16 mouse cellular contexts compared by ENCODE assay signal in genomic region chr16:44486612-44487011, GRCm38 (mm10).
DNase-seq lines count a peak whose midpoint lies in the region; ATAC-seq and TF ChIP-seq lines count a peak whose summit lies in the region.
"Had no signal": no experiment of that assay in that cellular context is flagged by ENCODE, and none has a peak within 500 bp of the region (broad histone marks: within the 10 kb centered on the region; RNA-seq: fewer than 3 reads in every experiment).

No protein-coding gene starts in this region.

- no peak overlapping the region for H3K4me2 ChIP-seq in forebrain, embryonic 11.5 days (ENCODE audit: low read depth, low read length, severe bottlenecking)
- no peak overlapping the region for H3K4me2 ChIP-seq in hindbrain, postnatal 0 days (ENCODE audit: low read depth, low read length)
- no peak overlapping the region for H3K4me2 ChIP-seq in hindbrain, embryonic 11.5 days (replicated peaks; ENCODE audit: low read depth, low read length)
- H3K4me2 ChIP-seq: intestine, embryonic 15.5 days; kidney, embryonic 15.5 days; lung, embryonic 15.5 days had no signal

- DNase-seq in forebrain, embryonic 11.5 days (ENCODE audit: low spot score): peak; percentile 52
- no peak for DNase-seq in forebrain, embryonic 10.5 days (ENCODE audit: extremely low spot score, low spot score)
- no peak for DNase-seq in hindbrain, postnatal 0 days (ENCODE audit: low spot score)
- DNase-seq in hindbrain, embryonic 11.5 days (ENCODE audit: low spot score): no peak
- peak; percentile 30 for DNase-seq in 416B (ENCODE audit: low read depth)
- DNase-seq in cerebellum, adult 9-11 months: peak; percentile 12
- no peak for DNase-seq in embryo, embryonic 10 days (ENCODE audit: low spot score)
- DNase-seq in ovary, postnatal 36 days (ENCODE audit: low spot score): no peak
- DNase-seq: B cell, adult 2 months; liver; right cerebral cortex, postnatal 14 days had no signal

- H3K27me3 ChIP-seq in forebrain, embryonic 11.5 days (ENCODE audit: control insufficient read depth, insufficient read depth, low read length): no peaks in the 10 kb centered on the region
- H3K27me3 ChIP-seq in forebrain, embryonic 10.5 days (ENCODE audit: poor library complexity, severe bottlenecking): peaks cover 5% of the 10 kb centered on the region
- no peaks in the 10 kb centered on the region for H3K27me3 ChIP-seq in hindbrain, postnatal 0 days (ENCODE audit: insufficient read depth, low read length)
- H3K27me3 ChIP-seq in hindbrain, embryonic 11.5 days (ENCODE audit: control insufficient read depth, insufficient read depth, low read length): no peaks in the 10 kb centered on the region
- H3K27me3 ChIP-seq: intestine, embryonic 15.5 days; kidney, embryonic 15.5 days; lung, embryonic 15.5 days had no signal

- peaks cover 2% of the 10 kb centered on the region; the same call in 1 of the 2 replicates for H3K4me1 ChIP-seq in forebrain, embryonic 11.5 days (replicated peaks; ENCODE audit: control insufficient read depth, insufficient read depth, low read length)
- peaks cover 28% of the 10 kb centered on the region for H3K4me1 ChIP-seq in forebrain, embryonic 10.5 days
- H3K4me1 ChIP-seq in hindbrain, postnatal 0 days (ENCODE audit: insufficient read depth, low read length): 0 out of 2 replicates have a peak, but pooled peaks cover 8% of the 10 kb centered on the region
- no peaks in the 10 kb centered on the region for H3K4me1 ChIP-seq in hindbrain, embryonic 11.5 days (replicated peaks; ENCODE audit: control insufficient read depth, insufficient read depth, low read length)
- H3K4me1 ChIP-seq: heart, embryonic 10.5 days had no signal

- no peak for ATAC-seq in forebrain, embryonic 11.5 days (replicated peaks; ENCODE audit: low FRiP score)
- peak; percentile 46; the same call in 1 of the 2 replicates for ATAC-seq in hindbrain, postnatal 0 days
- ATAC-seq in hindbrain, embryonic 11.5 days (ENCODE audit: low FRiP score): no peak
- ATAC-seq: intestine, embryonic 15.5 days had no signal

- H3K4me3 ChIP-seq in forebrain, embryonic 11.5 days (ENCODE audit: low read depth, low read length): no peak overlapping the region
- no peak overlapping the region for H3K4me3 ChIP-seq in forebrain, embryonic 10.5 days
- no peak overlapping the region for H3K4me3 ChIP-seq in hindbrain, postnatal 0 days (ENCODE audit: low read length)
- H3K4me3 ChIP-seq in hindbrain, embryonic 11.5 days (ENCODE audit: low read depth, low read length): no peak overlapping the region
- H3K4me3 ChIP-seq: heart, embryonic 10.5 days; intestine, embryonic 15.5 days; kidney, embryonic 15.5 days; lung, embryonic 15.5 days had no signal

- peaks cover 3% of the 10 kb centered on the region; the same call in 1 of the 2 replicates for H3K36me3 ChIP-seq in forebrain, embryonic 11.5 days (ENCODE audit: control insufficient read depth, insufficient read depth, low read length)
- peaks cover 95% of the 10 kb centered on the region for H3K36me3 ChIP-seq in forebrain, embryonic 10.5 days (replicated peaks)
- H3K36me3 ChIP-seq in hindbrain, postnatal 0 days (ENCODE audit: insufficient read depth, low read length): peaks cover 33% of the 10 kb centered on the region
- H3K36me3 ChIP-seq in hindbrain, embryonic 11.5 days (ENCODE audit: control insufficient read depth, insufficient read depth, low read length): peaks cover 28% of the 10 kb centered on the region

- H3K27ac ChIP-seq in forebrain, embryonic 11.5 days (ENCODE audit: low read depth, low read length): no peak overlapping the region
- no peak overlapping the region; the same call in 1 of the 2 replicates for H3K27ac ChIP-seq in forebrain, embryonic 10.5 days
- 0 out of 2 replicates have a peak overlapping the region, but pooled peaks have one; percentile 26 for H3K27ac ChIP-seq in hindbrain, postnatal 0 days
- no peak overlapping the region for H3K27ac ChIP-seq in hindbrain, embryonic 11.5 days (ENCODE audit: low read depth, low read length)
- H3K27ac ChIP-seq: heart, embryonic 10.5 days; intestine, embryonic 15.5 days; kidney, embryonic 15.5 days; stomach, postnatal 0 days had no signal

- H3K9ac ChIP-seq in forebrain, embryonic 11.5 days (ENCODE audit: low read length): no peak overlapping the region
- no peak overlapping the region for H3K9ac ChIP-seq in hindbrain, postnatal 0 days (replicated peaks; ENCODE audit: low read length)
- no peak overlapping the region for H3K9ac ChIP-seq in hindbrain, embryonic 11.5 days (ENCODE audit: low read depth, low read length)
- H3K9ac ChIP-seq: intestine, embryonic 15.5 days; kidney, embryonic 15.5 days; lung, embryonic 15.5 days had no signal

- TF ChIP-seq CTCF in hindbrain, postnatal 0 days (IDR thresholded peaks at IDR 0.05; ENCODE audit: low read depth): no peak

- 87% methylated on average over 9 of the region's 9 CpGs for WGBS in forebrain, embryonic 11.5 days
- WGBS in forebrain, embryonic 10.5 days: 95% methylated on average over 9 of the region's 9 CpGs
- 59% methylated on average over 9 of the region's 9 CpGs for WGBS in hindbrain, postnatal 0 days
- 88% methylated on average over 9 of the region's 9 CpGs for WGBS in hindbrain, embryonic 11.5 days

- H3K9me3 ChIP-seq in forebrain, embryonic 11.5 days (ENCODE audit: control insufficient read depth, low read length): no peaks in the 10 kb centered on the region
- no peaks in the 10 kb centered on the region for H3K9me3 ChIP-seq in forebrain, embryonic 10.5 days
- no peaks in the 10 kb centered on the region for H3K9me3 ChIP-seq in hindbrain, postnatal 0 days (ENCODE audit: low read length)
- H3K9me3 ChIP-seq in hindbrain, embryonic 11.5 days (ENCODE audit: control insufficient read depth, low read length): no peaks in the 10 kb centered on the region
- H3K9me3 ChIP-seq: heart, embryonic 10.5 days; intestine, embryonic 15.5 days; kidney, embryonic 15.5 days; lung, embryonic 15.5 days had no signal

Comparison
In these comparisons a context has a peak if more than half of its experiments do, and no peak if none do; other contexts are left out.
1. DNase-seq: peak in forebrain, embryonic 11.5 days (single experiment), 416B (single experiment) and cerebellum, adult 9-11 months (single experiment); none in forebrain, embryonic 10.5 days (single experiment), hindbrain, postnatal 0 days (single experiment), hindbrain, embryonic 11.5 days (single experiment), embryo, embryonic 10 days (single experiment) and ovary, postnatal 36 days (single experiment).